In the genomic region with DNA sequence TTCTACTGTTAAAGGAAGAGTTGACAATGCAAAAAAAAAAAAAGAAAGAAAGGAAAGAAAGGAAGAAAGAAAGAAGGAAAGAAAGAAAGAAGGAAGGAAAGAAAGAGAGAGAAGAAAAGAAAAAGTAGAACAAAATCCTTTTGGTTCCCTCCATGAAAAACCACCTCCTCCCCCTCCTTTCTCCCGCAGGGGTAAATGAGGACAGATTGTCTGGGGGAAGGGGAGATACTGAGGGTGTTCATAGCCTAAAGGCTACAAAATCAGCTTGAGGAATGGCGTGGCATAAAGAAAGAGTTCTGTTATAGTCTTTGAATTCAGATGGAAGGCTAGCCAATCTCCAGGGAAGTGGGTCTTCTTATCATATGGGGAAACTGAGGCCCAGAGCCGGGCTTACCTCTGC, we compare ENCODE assay signal across 21 mouse cellular contexts.
DNase-seq lines count a peak whose midpoint lies in the region; ATAC-seq and TF ChIP-seq lines count a peak whose summit lies in the region.
"Had no signal": no experiment of that assay in that cellular context is flagged by ENCODE, and none has a peak within 500 bp of the region (broad histone marks: within the 10 kb centered on the region; RNA-seq: fewer than 3 reads in every experiment).

No protein-coding gene starts in this region.

- H3K4me1 ChIP-seq in midbrain, embryonic 11.5 days (ENCODE audit: control insufficient read depth, insufficient read depth, low read length): peaks cover 2% of the 10 kb centered on the region; the same call in 1 of the 2 replicates
- H3K4me1 ChIP-seq in midbrain, embryonic 14.5 days (ENCODE audit: control insufficient read depth, insufficient read depth, low read length): peaks cover 19% of the 10 kb centered on the region

- no peaks in the 10 kb centered on the region for H3K36me3 ChIP-seq in midbrain, embryonic 11.5 days (ENCODE audit: control insufficient read depth, insufficient read depth, low read length)
- H3K36me3 ChIP-seq in midbrain, embryonic 14.5 days (ENCODE audit: control insufficient read depth, insufficient read depth, low read length): no peaks in the 10 kb centered on the region
- H3K36me3 ChIP-seq: G1E had no signal

- no peak overlapping the region for H3K4me3 ChIP-seq in gastrocnemius, adult 2 months
- H3K4me3 ChIP-seq in midbrain, embryonic 11.5 days (ENCODE audit: low read depth, low read length): no peak overlapping the region
- no peak overlapping the region for H3K4me3 ChIP-seq in midbrain, embryonic 14.5 days (replicated peaks; ENCODE audit: low read depth, low read length)

- no peaks in the 10 kb centered on the region for H3K9me3 ChIP-seq in midbrain, embryonic 11.5 days (ENCODE audit: control insufficient read depth, low read length)
- H3K9me3 ChIP-seq in midbrain, embryonic 14.5 days (ENCODE audit: control insufficient read depth, low read length): no peaks in the 10 kb centered on the region

- no peak overlapping the region for H3K4me2 ChIP-seq in midbrain, embryonic 11.5 days
- H3K4me2 ChIP-seq in midbrain, embryonic 14.5 days (ENCODE audit: low read length): no peak overlapping the region

- peak; percentile 62 to 67 for DNase-seq in cerebellum, postnatal 10 days
- DNase-seq in cerebellum, adult 9-11 months: no peak
- DNase-seq in cerebellum, postnatal 14 days: peak; percentile 38 to 40
- no peak for DNase-seq in cerebellum, adult 8-10 months
- DNase-seq in gastrocnemius, adult 2 months: no peak
- DNase-seq in gastrocnemius, postnatal 4 days (ENCODE audit: low spot score in 2 of 2): no peak
- DNase-seq in midbrain, embryonic 11.5 days (ENCODE audit: low spot score, missing footprints): peak; percentile 14
- DNase-seq in midbrain, embryonic 14.5 days: no peak
- DNase-seq: adrenal gland, adult 2 months; adrenal gland, adult 8-10 months; adrenal gland, postnatal 10 days; adrenal gland, postnatal 14 days; adrenal gland, postnatal 25 days; adrenal gland, postnatal 36 days; B cell, adult 2 months; cerebellum, adult 11 months had no signal

- H3K27me3 ChIP-seq in midbrain, embryonic 11.5 days (ENCODE audit: control insufficient read depth, insufficient read depth, low read length): no peaks in the 10 kb centered on the region
- H3K27me3 ChIP-seq in midbrain, embryonic 14.5 days (ENCODE audit: control insufficient read depth, insufficient read depth, low read length): no peaks in the 10 kb centered on the region
- H3K27me3 ChIP-seq: CH12.LX, Patski had no signal

- H3K27ac ChIP-seq in gastrocnemius, adult 2 months: peak overlapping the region; percentile 59; the same call in 1 of the 2 replicates
- no peak overlapping the region for H3K27ac ChIP-seq in midbrain, embryonic 11.5 days (ENCODE audit: low read depth, low read length)
- H3K27ac ChIP-seq in midbrain, embryonic 14.5 days (replicated peaks; ENCODE audit: low read depth, low read length): no peak overlapping the region

- no peak overlapping the region for H3K9ac ChIP-seq in midbrain, embryonic 11.5 days (ENCODE audit: low read length)
- H3K9ac ChIP-seq in midbrain, embryonic 14.5 days (replicated peaks; ENCODE audit: low read length): no peak overlapping the region

- TF ChIP-seq CTCF in gastrocnemius, adult 2 months (IDR thresholded peaks at IDR 0.05): no peak

- ATAC-seq in midbrain, embryonic 11.5 days (ENCODE audit: low FRiP score): no peak
- no peak for ATAC-seq in midbrain, embryonic 14.5 days (ENCODE audit: low FRiP score, low TSS enrichment)
- ATAC-seq: activated CD4-positive, CD25-positive, alpha-beta regulatory T cell, adult 4 months; CD4-positive, CD25-positive, alpha-beta regulatory T cell, adult 4 months; Patski had no signal

- intact Hi-C loops in gastrocnemius, adult 2 months (cut with DNase I): no loop called here

- WGBS in midbrain, embryonic 11.5 days: 78% methylated on average over 3 of the region's 3 CpGs
- WGBS in midbrain, embryonic 14.5 days: 63% methylated on average over 3 of the region's 3 CpGs

Comparison
In these comparisons a context has a peak if more than half of its experiments do, and no peak if none do; other contexts are left out.
1. DNase-seq: peak in cerebellum, postnatal 10 days (2 of 2), cerebellum, postnatal 14 days (2 of 2) and midbrain, embryonic 11.5 days (single experiment); none in cerebellum, adult 9-11 months (single experiment), cerebellum, adult 8-10 months (single experiment), gastrocnemius, adult 2 months (single experiment), gastrocnemius, postnatal 4 days (0 of 2) and midbrain, embryonic 14.5 days (single experiment).